Mouse (Mus musculus): ENCODE data around the gene D930020B18Rik. TPM values are rescaled to one million over a fixed set of nuclear protein-coding genes. Genes with fewer than 3 reads are reported as not detected.

D930020B18Rik gene
- total and polyA plus RNA-seq, 2 experiments from 2014 or later, result not detected

GRCm38 (mm10) chr10:121655907-121656306, 14.5 kb downstream of the D930020B18Rik start:
- Histone ChIP-seq H3K9me3 (replicated peaks; ENCODE audit: control insufficient read depth, low read length) (no peaks in the 10 kb centered on the region), H3K27me3 (ENCODE audit: control insufficient read depth, insufficient read depth, low read length) (no peaks in the 10 kb centered on the region), H3K27ac (ENCODE audit: low read depth) (no peak overlapping the region), H3K36me3 (replicated peaks; ENCODE audit: control insufficient read depth, insufficient read depth, low read length) (no peaks in the 10 kb centered on the region), H3K4me1 (ENCODE audit: control insufficient read depth, insufficient read depth) (no peaks in the 10 kb centered on the region), H3K9ac (replicated peaks; ENCODE audit: low read depth, low read length) (no peak overlapping the region), H3K4me3 (ENCODE audit: low read depth, low read length) (no peak overlapping the region), H3K4me2 (ENCODE audit: low read depth, low read length) (no peak overlapping the region)
- DNase-seq (ENCODE audit: low spot score), result no peak
- no peak for ATAC-seq (ENCODE audit: insufficient read depth, low read depth)
- TF ChIP-seq EP300 (IDR thresholded peaks at IDR 0.05; ENCODE audit: low read depth), result no peak
- TF ChIP-seq CTCF (IDR thresholded peaks at IDR 0.05; ENCODE audit: low read depth), result no peak
- 77% methylated on average over 4 of the region's 4 CpGs for WGBS

GRCm38 (mm10) chr10:121662711-121663110, 21.3 kb downstream of the D930020B18Rik start:
- WGBS, result 88% methylated on average over 2 of the region's 2 CpGs
- no peaks in the 10 kb centered on the region for H3K27me3 ChIP-seq (ENCODE audit: control insufficient read depth, insufficient read depth, low read length)
- TF ChIP-seq EP300 (IDR thresholded peaks at IDR 0.05; ENCODE audit: low read depth) (no peak), CTCF (IDR thresholded peaks at IDR 0.05; ENCODE audit: low read depth) (no peak)
- H3K27ac ChIP-seq (ENCODE audit: low read depth), result no peak overlapping the region
- no peaks in the 10 kb centered on the region for H3K4me1 ChIP-seq (ENCODE audit: control insufficient read depth, insufficient read depth)
- no peak overlapping the region for H3K4me3 ChIP-seq (ENCODE audit: low read depth, low read length)
- no peaks in the 10 kb centered on the region for H3K9me3 ChIP-seq (replicated peaks; ENCODE audit: control insufficient read depth, low read length)
- no peak overlapping the region for H3K9ac ChIP-seq (replicated peaks; ENCODE audit: low read depth, low read length)
- DNase-seq (ENCODE audit: low spot score), result no peak
- H3K4me2 ChIP-seq (ENCODE audit: low read depth, low read length), result no peak overlapping the region
- no peaks in the 10 kb centered on the region for H3K36me3 ChIP-seq (replicated peaks; ENCODE audit: control insufficient read depth, insufficient read depth, low read length)
- no peak for ATAC-seq (ENCODE audit: insufficient read depth, low read depth)

- Histone ChIP-seq H3K9ac (replicated peaks; ENCODE audit: low read depth, low read length) (no peak overlapping the region), H3K9me3 (replicated peaks; ENCODE audit: control insufficient read depth, low read length) (no peaks in the 10 kb centered on the region), H3K36me3 (replicated peaks; ENCODE audit: control insufficient read depth, insufficient read depth, low read length) (no peaks in the 10 kb centered on the region), H3K27ac (ENCODE audit: low read depth) (no peak overlapping the region), H3K4me2 (ENCODE audit: low read depth, low read length) (no peak overlapping the region), H3K27me3 (ENCODE audit: control insufficient read depth, insufficient read depth, low read length) (no peaks in the 10 kb centered on the region), H3K4me3 (ENCODE audit: low read depth, low read length) (no peak overlapping the region), H3K4me1 (ENCODE audit: control insufficient read depth, insufficient read depth) (no peaks in the 10 kb centered on the region)
- ATAC-seq (ENCODE audit: insufficient read depth, low read depth), result no peak
- TF ChIP-seq EP300 (IDR thresholded peaks at IDR 0.05; ENCODE audit: low read depth) (no peak), CTCF (IDR thresholded peaks at IDR 0.05; ENCODE audit: low read depth) (no peak)
- 72% methylated on average over 13 of the region's 13 CpGs for WGBS
- no peak for DNase-seq (ENCODE audit: low spot score)
These were observed 22.2 kb downstream of the D930020B18Rik start for GRCm38 (mm10) chr10:121663599-121663998.

GRCm38 (mm10) chr10:121665631-121666145, 24.3 kb downstream of the D930020B18Rik start:
- DNase-seq (ENCODE audit: low spot score) (no peak), ATAC-seq (ENCODE audit: insufficient read depth, low read depth) (peak; percentile 34)
- Histone ChIP-seq H3K27ac (ENCODE audit: low read depth) (no peak overlapping the region), H3K4me1 (ENCODE audit: control insufficient read depth, insufficient read depth) (no peaks in the 10 kb centered on the region), H3K9ac (replicated peaks; ENCODE audit: low read depth, low read length) (no peak overlapping the region), H3K4me3 (ENCODE audit: low read depth, low read length) (no peak overlapping the region), H3K36me3 (replicated peaks; ENCODE audit: control insufficient read depth, insufficient read depth, low read length) (no peaks in the 10 kb centered on the region), H3K9me3 (replicated peaks; ENCODE audit: control insufficient read depth, low read length) (no peaks in the 10 kb centered on the region), H3K27me3 (ENCODE audit: control insufficient read depth, insufficient read depth, low read length) (no peaks in the 10 kb centered on the region), H3K4me2 (ENCODE audit: low read depth, low read length) (no peak overlapping the region)
- 61% methylated on average over 8 of the region's 8 CpGs for WGBS
- TF ChIP-seq EP300 (IDR thresholded peaks at IDR 0.05; ENCODE audit: low read depth), result no peak
- no peak for TF ChIP-seq CTCF (IDR thresholded peaks at IDR 0.05; ENCODE audit: low read depth)

GRCm38 (mm10) chr10:121669103-121669502, 27.7 kb downstream of the D930020B18Rik start:
- H3K9ac ChIP-seq (replicated peaks; ENCODE audit: low read depth, low read length), result no peak overlapping the region
- H3K4me1 ChIP-seq (ENCODE audit: control insufficient read depth, insufficient read depth), result no peaks in the 10 kb centered on the region
- DNase-seq (ENCODE audit: low spot score), result no peak
- H3K4me3 ChIP-seq (ENCODE audit: low read depth, low read length), result no peak overlapping the region
- H3K9me3 ChIP-seq (replicated peaks; ENCODE audit: control insufficient read depth, low read length), result no peaks in the 10 kb centered on the region
- TF ChIP-seq EP300 (IDR thresholded peaks at IDR 0.05; ENCODE audit: low read depth) (no peak), CTCF (IDR thresholded peaks at IDR 0.05; ENCODE audit: low read depth) (no peak)
- no peaks in the 10 kb centered on the region for H3K36me3 ChIP-seq (replicated peaks; ENCODE audit: control insufficient read depth, insufficient read depth, low read length)
- 75% methylated on average over 10 of the region's 10 CpGs for WGBS
- no peak for ATAC-seq (ENCODE audit: insufficient read depth, low read depth)
- no peak overlapping the region for H3K4me2 ChIP-seq (ENCODE audit: low read depth, low read length)
- no peaks in the 10 kb centered on the region for H3K27me3 ChIP-seq (ENCODE audit: control insufficient read depth, insufficient read depth, low read length)
- no peak overlapping the region for H3K27ac ChIP-seq (ENCODE audit: low read depth)

GRCm38 (mm10) chr10:121677019-121677418, 35.6 kb downstream of the D930020B18Rik start:
- H3K4me2 ChIP-seq (ENCODE audit: low read depth, low read length), result no peak overlapping the region
- H3K36me3 ChIP-seq (replicated peaks; ENCODE audit: control insufficient read depth, insufficient read depth, low read length), result no peaks in the 10 kb centered on the region
- H3K4me1 ChIP-seq (ENCODE audit: control insufficient read depth, insufficient read depth), result no peaks in the 10 kb centered on the region
- no peak overlapping the region for H3K9ac ChIP-seq (replicated peaks; ENCODE audit: low read depth, low read length)
- H3K9me3 ChIP-seq (replicated peaks; ENCODE audit: control insufficient read depth, low read length), result no peaks in the 10 kb centered on the region
- WGBS, result 45% methylated on average over 7 of the region's 7 CpGs
- no peaks in the 10 kb centered on the region for H3K27me3 ChIP-seq (ENCODE audit: control insufficient read depth, insufficient read depth, low read length)
- DNase-seq (ENCODE audit: low spot score), result no peak
- TF ChIP-seq EP300 (IDR thresholded peaks at IDR 0.05; ENCODE audit: low read depth) (no peak), CTCF (IDR thresholded peaks at IDR 0.05; ENCODE audit: low read depth) (no peak)
- no peak for ATAC-seq (ENCODE audit: insufficient read depth, low read depth)
- H3K27ac ChIP-seq (ENCODE audit: low read depth), result no peak overlapping the region
- H3K4me3 ChIP-seq (ENCODE audit: low read depth, low read length), result no peak overlapping the region

Data from heart, postnatal 0 days (tissue).